Mouse (Mus musculus) B cell, adult 67 days (primary cell): ENCODE measurements around the gene Rb1. TPM values are rescaled to one million over a fixed set of nuclear protein-coding genes. Genes with fewer than 3 reads are reported as not detected.

Experiments
- total RNA-seq, 2 experiments: library from RNA; stranded (reverse); gene quantifications; 4 replicates each; pipeline ENCODE4 v1.2.4; 2023

Rb1 gene
- total RNA-seq = 100 to 1,000 TPM; 113 to 122 TPM

DNA sequence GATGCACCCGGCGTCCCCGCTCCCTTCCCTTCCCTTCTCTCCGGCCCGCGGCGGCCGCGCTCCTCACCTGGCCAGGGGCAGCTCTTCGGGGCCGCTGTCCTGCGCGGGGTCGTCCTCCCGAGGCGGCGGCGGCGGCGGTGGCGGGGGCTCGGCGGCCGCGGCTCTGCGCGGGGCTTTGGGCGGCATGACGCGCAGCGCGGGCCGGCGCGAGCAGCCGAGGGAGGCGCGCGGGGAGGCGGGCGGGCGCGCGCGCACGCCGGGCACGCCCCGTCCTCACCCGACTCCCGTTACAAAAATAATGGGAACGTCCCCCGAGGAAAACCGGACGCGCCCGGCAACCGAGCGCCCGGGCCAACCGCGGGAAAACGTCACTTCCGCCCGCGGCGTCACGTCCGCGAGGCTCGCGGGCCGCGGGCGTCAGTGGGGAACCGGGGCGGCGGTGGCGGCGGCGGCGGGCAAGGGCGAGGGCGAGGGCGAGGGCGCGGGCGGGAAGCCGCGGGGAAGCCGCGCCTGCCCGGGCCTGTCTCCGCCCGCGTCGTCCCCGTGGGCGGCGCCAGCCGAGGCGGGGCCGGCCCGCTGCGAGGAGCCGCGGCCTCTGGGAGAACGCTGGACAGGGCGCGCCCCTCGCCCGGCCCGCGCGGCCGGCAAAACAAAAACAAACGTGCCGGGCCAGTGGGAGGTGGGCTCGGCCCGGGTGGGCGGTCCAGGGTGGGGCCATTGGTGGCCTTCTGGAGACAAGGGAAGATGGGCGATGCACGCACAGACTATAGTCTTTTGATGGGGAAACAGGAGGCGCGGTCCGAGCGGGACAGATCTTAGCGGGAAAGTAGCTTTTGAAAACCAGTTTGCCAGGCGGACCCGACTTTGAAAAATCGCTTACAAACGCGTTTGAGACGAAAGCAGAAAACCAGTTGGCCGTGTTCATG is at the start of gene Rb1:
Gene Rb1 (minus strand): TSS at position 367 of the 926 bp plus-strand sequence.

DNA sequence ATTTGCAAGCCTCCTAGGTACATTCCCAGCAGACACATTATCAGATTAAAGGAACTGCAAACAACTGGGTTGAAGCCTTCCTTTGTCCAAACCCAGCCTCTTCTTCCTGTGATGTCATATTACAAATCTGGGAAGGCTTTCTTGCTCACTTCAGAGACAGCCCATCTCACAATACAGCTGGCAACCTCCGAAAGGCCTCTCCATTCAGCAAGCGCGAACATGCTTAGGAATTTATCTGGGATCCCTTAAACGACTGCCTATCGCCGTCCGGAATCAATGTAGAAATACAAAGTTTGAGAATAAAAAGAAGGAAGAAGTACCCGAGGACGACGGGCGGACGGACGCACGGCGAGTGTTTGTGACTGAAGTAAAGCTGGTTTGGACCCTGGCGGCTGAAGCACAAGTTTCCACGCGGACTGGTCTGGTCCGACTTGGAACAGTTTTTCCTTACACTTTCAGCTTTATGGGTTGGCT is 87.7 kb downstream of the Rb1 start, which contains the start of gene Lpar6:
Gene Lpar6 (plus strand): TSS at position 48 of the 474 bp plus-strand sequence.

Other genes with a start within 250 kb of the Rb1 start
- gene Rcbtb2, start 202.8 kb downstream of the Rb1 start, total RNA-seq = 10 to 100 TPM; 20.6 to 26.1 TPM
- 1 to 10 TPM; 6.2 to 8.6 TPM for gene Lpar6, start 87.9 kb downstream of the Rb1 start, total RNA-seq
- gene Itm2b, start 59.5 kb upstream of the Rb1 start, total RNA-seq = 100 to 1,000 TPM; 369 to 395 TPM
- 10 to 100 TPM; 54.6 to 61.7 TPM for gene Med4, start 184.2 kb upstream of the Rb1 start, total RNA-seq
- gene Sucla2, start 199.5 kb upstream of the Rb1 start, total RNA-seq = 10 to 100 TPM; 48.8 to 49.0 TPM
- 10 to 100 TPM; 22.8 to 24.3 TPM for gene Nudt15, start 222.4 kb upstream of the Rb1 start, total RNA-seq